Mouse (Mus musculus) heart, embryonic 16.5 days (tissue): ENCODE data around the gene Apbb2. TPM values are rescaled to one million over a fixed set of nuclear protein-coding genes. Genes with fewer than 3 reads are reported as not detected.

Source experiments
- ATAC-seq: fragments of 200-750 bp; cut with Nextera tagmentation; replicated peaks from 2 replicates; pipeline ENCODE4 v1.8.0; 2017; ENCODE audit warnings: moderate number of reproducible peaks; ENCODE audit not compliant: insufficient read depth, low FRiP score; ENCODE audit errors: extremely low read depth
- H3K27ac ChIP-seq: fragments of 300-500 bp; sonication (generic); 2 replicates; pipeline ENCODE4 v1.5.1; 2014; ENCODE audit warnings: mild to moderate bottlenecking, low read length, control low read depth, moderate library complexity
- H3K27me3 ChIP-seq: fragments of 300-500 bp; sonication (generic); 2 replicates; pipeline ENCODE4 v1.6.1; 2014; ENCODE audit warnings: low read length, mixed read lengths; ENCODE audit not compliant: control insufficient read depth, insufficient read depth
- H3K36me3 ChIP-seq: fragments of 300-500 bp; sonication (generic); 2 replicates; pipeline ENCODE4 v1.6.1; 2014; ENCODE audit not compliant: control insufficient read depth, insufficient read depth
- H3K4me1 ChIP-seq: fragments of 300-500 bp; sonication (generic); 2 replicates; pipeline ENCODE4 v1.6.1; 2014; ENCODE audit warnings: low read length, mixed read lengths; ENCODE audit not compliant: control insufficient read depth, insufficient read depth
- H3K4me2 ChIP-seq: fragments of 300-500 bp; sonication (generic); 2 replicates; pipeline ENCODE4 v1.6.1; 2014; ENCODE audit warnings: low read depth, mild to moderate bottlenecking, control low read depth, low read length
- H3K4me3 ChIP-seq: fragments of 300-500 bp; sonication (generic); 2 replicates; pipeline ENCODE4 v1.5.1; 2014; ENCODE audit warnings: mild to moderate bottlenecking, control low read depth, low read length
- H3K9ac ChIP-seq: fragments of 300-500 bp; sonication (generic); 2 replicates; pipeline ENCODE4 v1.6.1; 2014; ENCODE audit warnings: low read length, control low read depth
- H3K9me3 ChIP-seq: fragments of 300-500 bp; sonication (generic); replicated peaks from 2 replicates; pipeline ENCODE4 v1.6.1; 2016; ENCODE audit warnings: low read length; ENCODE audit not compliant: control insufficient read depth
- WGBS: fragments of 180-500 bp; shearing (Covaris S2); extraction: QIAGEN DNeasy Blood & Tissue Kit; methylation state at CpG from one replicate; pipeline ENCODE4 v1.1.7; 2014; 5-methylcytosine and 5-hydroxymethylcytosine counted together
- polyA plus RNA-seq: library from polyadenylated mRNA; unstranded; fragments of >200 nt; fragmentation: Nextera tagmentation; extraction: Ambion mirVana; gene quantifications from 2 replicates; pipeline ENCODE4 v1.2.1, GENCODE M21; 2015

Gene Apbb2
- polyA plus RNA-seq, 1 experiment from 2014 or later: 34.0 TPM

GRCm38 (mm10) chr5:66537811-66538210, 80.8 kb downstream of the Apbb2 start:
- no peak for ATAC-seq
- no peak overlapping the region for H3K4me2 ChIP-seq
- H3K36me3 ChIP-seq: no peaks in the 10 kb centered on the region
- no peaks in the 10 kb centered on the region for H3K27me3 ChIP-seq
- no peaks in the 10 kb centered on the region for H3K9me3 ChIP-seq
- peaks cover 23% of the 10 kb centered on the region for H3K4me1 ChIP-seq
- no peak overlapping the region for H3K9ac ChIP-seq
- H3K27ac ChIP-seq: no peak overlapping the region
- WGBS: 56% methylated on average over 7 of the region's 7 CpGs
- no peak overlapping the region for H3K4me3 ChIP-seq

DNA sequence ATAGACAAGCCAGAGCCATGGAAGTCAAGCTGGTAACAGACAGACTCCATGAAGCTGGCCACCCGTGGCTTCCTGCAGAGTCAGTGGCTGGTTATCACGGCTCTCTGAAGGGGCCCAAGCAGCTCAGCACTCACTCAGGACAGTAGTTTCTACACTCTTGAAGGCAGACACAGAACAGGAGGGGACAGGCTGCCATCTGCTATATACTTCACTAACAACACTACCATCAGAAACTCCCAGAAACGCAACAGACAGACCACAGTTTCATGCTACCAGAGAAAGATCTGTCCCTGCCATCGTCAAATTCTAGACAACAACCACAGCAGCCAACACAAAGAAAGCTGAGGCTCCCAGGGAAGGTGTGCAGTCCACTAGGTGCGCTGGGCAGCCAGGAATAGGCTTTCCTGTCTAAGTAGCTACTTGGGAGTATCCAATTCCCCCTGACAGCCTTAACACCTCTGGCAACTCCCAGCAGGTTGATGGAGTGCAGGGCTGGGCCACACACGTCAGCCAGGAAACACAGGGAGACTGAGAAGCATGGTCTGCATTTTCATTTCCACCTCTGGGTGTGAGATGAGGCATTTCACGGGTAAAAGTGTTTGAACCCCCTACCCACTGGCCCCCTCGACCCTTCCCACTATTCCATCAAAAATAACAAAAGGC, 81.8 kb downstream of the Apbb2 start:
- 35% methylated on average over 8 of the region's 8 CpGs for WGBS
- H3K4me3 ChIP-seq: no peak overlapping the region
- H3K36me3 ChIP-seq: no peaks in the 10 kb centered on the region
- ATAC-seq: 0 out of 2 replicates have a peak, but pooled peaks have one; percentile 23
- no peaks in the 10 kb centered on the region for H3K27me3 ChIP-seq
- no peaks in the 10 kb centered on the region for H3K9me3 ChIP-seq
- H3K9ac ChIP-seq: no peak overlapping the region
- no peak overlapping the region for H3K27ac ChIP-seq
- no peak overlapping the region for H3K4me2 ChIP-seq
- H3K4me1 ChIP-seq: peaks cover 29% of the 10 kb centered on the region

- H3K9ac ChIP-seq: no peak overlapping the region
- WGBS: 66% methylated on average over 9 of the region's 9 CpGs
- no peak overlapping the region for H3K4me2 ChIP-seq
- no peaks in the 10 kb centered on the region for H3K9me3 ChIP-seq
- no peak overlapping the region for H3K27ac ChIP-seq
- H3K4me1 ChIP-seq: peaks cover 24% of the 10 kb centered on the region
- H3K36me3 ChIP-seq: no peaks in the 10 kb centered on the region
- no peak for ATAC-seq
- no peaks in the 10 kb centered on the region for H3K27me3 ChIP-seq
- no peak overlapping the region for H3K4me3 ChIP-seq
Measured at GRCm38 (mm10) chr5:66535566-66536236, 82.9 kb downstream of the Apbb2 start.

DNA sequence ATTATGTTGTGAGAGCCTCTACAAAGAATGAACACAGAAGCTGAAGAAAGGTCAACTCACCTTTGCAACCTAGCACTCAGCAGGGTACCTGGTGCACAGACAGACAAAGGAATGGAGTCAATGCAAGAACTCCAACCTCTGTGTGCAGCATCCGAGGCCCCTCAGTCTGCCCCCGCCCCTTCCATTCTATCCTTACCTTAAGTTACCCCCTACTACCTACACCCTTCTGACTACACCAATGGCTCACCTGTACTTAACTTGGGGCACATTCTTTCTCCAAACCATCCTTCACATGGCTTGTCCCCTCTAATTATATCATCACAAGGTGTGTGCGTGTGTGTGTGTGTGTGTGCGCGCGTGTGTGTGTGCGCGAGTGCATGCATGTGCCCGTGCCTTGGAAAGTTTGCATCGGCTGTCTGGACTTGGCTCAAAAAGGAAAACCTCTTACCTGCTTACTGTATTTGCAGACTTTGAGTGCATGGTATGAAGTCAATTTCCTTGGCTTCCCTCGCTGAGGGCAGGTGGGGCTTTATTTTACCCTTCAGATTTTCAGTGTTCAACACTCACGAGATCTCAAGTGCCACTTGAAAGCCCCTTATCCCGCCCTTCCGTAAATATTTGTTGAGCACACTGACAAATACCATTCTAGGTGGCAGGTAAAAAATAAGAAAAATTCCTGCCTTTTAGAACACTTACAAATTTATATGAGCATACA, 84.7 kb downstream of the Apbb2 start:
- H3K27me3 ChIP-seq: no peaks in the 10 kb centered on the region
- H3K4me2 ChIP-seq: no peak overlapping the region
- H3K27ac ChIP-seq: no peak overlapping the region
- no peak overlapping the region for H3K9ac ChIP-seq
- 82% methylated on average over 14 of the region's 14 CpGs for WGBS
- no peak overlapping the region for H3K4me3 ChIP-seq
- H3K36me3 ChIP-seq: no peaks in the 10 kb centered on the region
- no peak for ATAC-seq
- no peaks in the 10 kb centered on the region for H3K9me3 ChIP-seq
- peaks cover 26% of the 10 kb centered on the region for H3K4me1 ChIP-seq

- Histone ChIP-seq H3K4me3 (no peak overlapping the region), H3K27me3 (no peaks in the 10 kb centered on the region), H3K9ac (no peak overlapping the region), H3K27ac (no peak overlapping the region), H3K4me1 (peaks cover 28% of the 10 kb centered on the region), H3K9me3 (no peaks in the 10 kb centered on the region), H3K4me2 (no peak overlapping the region), H3K36me3 (no peaks in the 10 kb centered on the region)
- 69% methylated on average over 6 of the region's 6 CpGs for WGBS
- ATAC-seq: no peak
Measured at GRCm38 (mm10) chr5:66532827-66533226, 85.8 kb downstream of the Apbb2 start.

DNA sequence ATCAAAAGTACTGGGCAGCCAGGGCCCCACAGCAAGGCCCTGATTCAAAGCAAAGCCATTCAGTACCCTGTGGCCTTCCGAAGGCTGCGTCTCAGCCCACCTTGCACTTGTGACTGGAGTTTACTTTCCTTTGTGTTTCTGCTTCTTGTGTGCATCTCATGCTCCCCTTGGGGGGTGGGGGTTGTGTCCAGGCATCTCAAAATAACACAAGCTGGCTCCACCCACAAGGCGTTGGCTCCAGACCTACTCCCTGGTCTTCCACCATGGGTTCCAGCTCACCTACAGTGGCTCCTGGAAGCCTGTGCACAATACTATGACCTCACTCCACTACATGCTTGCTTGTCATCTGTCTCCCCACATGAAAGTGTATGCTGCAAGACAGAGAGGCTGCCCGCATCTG, 88.2 kb downstream of the Apbb2 start:
- Histone ChIP-seq H3K27me3 (no peaks in the 10 kb centered on the region), H3K4me3 (no peak overlapping the region), H3K9me3 (no peaks in the 10 kb centered on the region), H3K36me3 (no peaks in the 10 kb centered on the region), H3K27ac (no peak overlapping the region), H3K4me1 (peaks cover 19% of the 10 kb centered on the region), H3K4me2 (no peak overlapping the region), H3K9ac (no peak overlapping the region)
- 78% methylated on average over 4 of the region's 4 CpGs for WGBS
- ATAC-seq: no peak

- WGBS: 81% methylated on average over 7 of the region's 7 CpGs
- H3K4me1 ChIP-seq: peaks cover 17% of the 10 kb centered on the region
- ATAC-seq: no peak
- H3K4me3 ChIP-seq: no peak overlapping the region
- H3K9me3 ChIP-seq: no peaks in the 10 kb centered on the region
- no peaks in the 10 kb centered on the region for H3K36me3 ChIP-seq
- H3K9ac ChIP-seq: no peak overlapping the region
- no peak overlapping the region for H3K4me2 ChIP-seq
- no peak overlapping the region for H3K27ac ChIP-seq
- H3K27me3 ChIP-seq: no peaks in the 10 kb centered on the region
Measured at GRCm38 (mm10) chr5:66529631-66530030, 89.0 kb downstream of the Apbb2 start.

DNA sequence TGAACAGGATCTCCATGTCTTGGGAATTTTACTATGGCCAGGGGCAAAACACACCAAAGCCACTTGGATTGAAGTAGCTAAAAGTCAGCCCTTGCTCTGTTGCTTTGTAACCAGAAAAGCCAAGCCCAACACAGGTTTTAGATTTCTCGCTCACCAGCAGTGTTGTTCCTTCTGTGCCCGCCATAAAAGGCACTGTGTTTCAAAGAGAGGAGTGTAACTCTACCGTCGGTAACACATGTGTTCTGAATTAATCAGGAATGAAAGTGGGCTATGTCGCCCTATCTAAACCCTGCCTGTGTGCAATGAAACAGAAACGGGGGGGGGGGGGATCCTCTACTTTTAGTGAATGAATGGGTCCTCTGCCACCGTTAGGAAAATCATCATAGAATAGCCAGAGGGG, 90.0 kb downstream of the Apbb2 start:
- WGBS: 38% methylated on average over 7 of the region's 7 CpGs
- H3K27me3 ChIP-seq: no peaks in the 10 kb centered on the region
- H3K9me3 ChIP-seq: no peaks in the 10 kb centered on the region
- H3K4me3 ChIP-seq: no peak overlapping the region
- ATAC-seq: no peak
- 0 out of 2 replicates have a peak overlapping the region, but pooled peaks have one; percentile 16 for H3K27ac ChIP-seq
- H3K4me2 ChIP-seq: no peak overlapping the region
- H3K4me1 ChIP-seq: peaks cover 18% of the 10 kb centered on the region
- no peaks in the 10 kb centered on the region for H3K36me3 ChIP-seq
- H3K9ac ChIP-seq: no peak overlapping the region

- Histone ChIP-seq H3K9me3 (no peaks in the 10 kb centered on the region), H3K4me3 (no peak overlapping the region), H3K27me3 (no peaks in the 10 kb centered on the region), H3K27ac (no peak overlapping the region), H3K4me1 (peaks cover 16% of the 10 kb centered on the region), H3K9ac (no peak overlapping the region), H3K4me2 (no peak overlapping the region), H3K36me3 (no peaks in the 10 kb centered on the region)
- WGBS: 74% methylated on average over 8 of the region's 8 CpGs
- ATAC-seq: no peak
Measured at GRCm38 (mm10) chr5:66527090-66527489, 91.5 kb downstream of the Apbb2 start.
